Mouse (Mus musculus): ENCODE measurements around the gene Olfr287.

Gene Olfr287

GRCm38 (mm10) chr15:98220877-98221276 lies at the start of gene Olfr287, which contains the start of gene Gm44579:
Gene Olfr287, minus strand, starts transcription at chr15:98221056.
Gene Gm44579, minus strand, starts transcription at chr15:98220977.
- DNase-seq (ENCODE audit: low spot score) = no peak

GRCm38 (mm10) chr15:98257776-98258175 lies 36.9 kb upstream of the Olfr287 start:
- DNase-seq (ENCODE audit: low spot score) = no peak

DNA sequence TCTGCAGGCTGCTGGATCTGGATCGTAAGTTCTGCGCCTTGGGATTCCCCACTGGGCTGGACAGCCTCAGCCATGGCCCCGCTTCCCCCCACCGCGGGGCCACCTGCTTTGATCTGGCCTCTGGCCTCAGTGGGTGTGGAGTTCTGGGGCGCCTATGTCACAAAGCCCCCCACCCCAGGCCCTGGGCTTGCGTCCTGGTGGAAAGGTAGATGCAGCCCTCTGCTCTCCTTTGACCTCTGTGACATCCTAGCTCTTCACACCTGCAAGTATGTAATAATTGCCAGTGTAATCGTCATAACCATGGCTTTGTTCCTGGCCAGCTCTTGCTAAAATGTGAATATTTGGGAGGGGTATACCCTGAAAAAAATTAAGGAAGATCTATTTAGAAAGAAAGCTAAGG lies 36.3 kb upstream of the Olfr287 start, which contains the start of gene H1fnt:
Gene H1fnt (minus strand): TSS at position 101 of the 400 bp plus-strand sequence.
- no peak for DNase-seq (ENCODE audit: low spot score)

DNA sequence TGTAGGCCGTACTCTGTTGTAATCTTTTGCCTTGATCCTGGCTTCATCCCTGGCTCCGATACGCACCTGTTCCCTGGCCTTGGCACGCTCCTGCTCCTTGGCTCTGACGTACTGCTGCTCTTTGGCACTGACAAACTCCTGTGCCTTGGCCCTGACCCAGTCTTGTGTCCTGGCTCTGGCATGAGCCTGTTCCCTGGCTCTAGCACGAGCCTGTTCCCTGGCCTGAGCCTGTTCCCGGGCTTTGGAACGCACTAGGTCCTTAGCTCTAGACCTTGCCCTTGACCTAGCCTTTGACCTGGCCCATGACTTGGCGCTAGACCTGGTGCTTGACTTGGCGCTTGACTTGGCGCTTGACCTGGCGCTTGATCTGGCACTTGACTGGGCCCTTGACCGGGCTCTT lies 35.4 kb upstream of the Olfr287 start:
- no peak for DNase-seq (ENCODE audit: low spot score)

DNA sequence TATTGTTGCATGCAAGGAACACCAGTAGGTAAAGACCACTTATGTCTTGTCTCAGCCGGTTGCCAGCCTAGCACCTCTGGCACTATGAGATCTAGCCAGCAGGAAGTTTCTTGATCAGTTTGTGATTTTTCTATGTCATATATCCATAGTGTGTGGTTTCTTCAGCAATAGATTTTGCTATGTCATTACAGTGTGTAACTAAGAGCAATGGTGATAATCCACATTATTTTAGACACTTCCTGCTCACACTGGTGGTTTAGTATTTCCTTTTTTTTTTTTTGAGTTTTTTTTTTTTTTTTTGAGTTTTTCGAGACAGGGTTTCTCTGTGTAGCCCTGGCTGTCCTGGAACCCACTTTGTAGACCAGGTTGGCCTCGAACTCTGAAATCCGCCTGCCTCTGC lies 14.6 kb upstream of the Olfr287 start:
- no peak for DNase-seq (ENCODE audit: low spot score)

DNA sequence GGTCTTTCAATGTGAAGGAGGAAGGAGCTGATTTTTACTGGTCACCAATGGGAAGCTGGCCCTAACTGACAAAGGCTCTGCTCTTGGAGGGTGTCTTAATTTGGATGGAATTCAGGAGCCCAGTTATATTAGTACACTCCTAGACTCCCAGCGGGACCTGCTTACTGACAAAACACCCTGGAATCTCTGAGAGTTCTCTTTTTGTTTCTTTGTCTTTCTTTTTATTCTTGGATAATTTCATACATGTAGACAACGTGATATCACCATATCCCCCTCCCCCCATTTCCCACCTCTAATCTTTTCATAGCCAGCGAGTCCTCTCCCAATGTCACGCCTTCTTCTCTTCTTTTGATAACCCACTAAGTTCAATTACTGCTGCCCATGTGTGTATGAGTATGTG lies 13.5 kb upstream of the Olfr287 start, which contains the start of gene Olfr286:
Gene Olfr286 (minus strand): TSS at position 101 of the 400 bp plus-strand sequence.
- no peak for DNase-seq (ENCODE audit: low spot score)

DNA sequence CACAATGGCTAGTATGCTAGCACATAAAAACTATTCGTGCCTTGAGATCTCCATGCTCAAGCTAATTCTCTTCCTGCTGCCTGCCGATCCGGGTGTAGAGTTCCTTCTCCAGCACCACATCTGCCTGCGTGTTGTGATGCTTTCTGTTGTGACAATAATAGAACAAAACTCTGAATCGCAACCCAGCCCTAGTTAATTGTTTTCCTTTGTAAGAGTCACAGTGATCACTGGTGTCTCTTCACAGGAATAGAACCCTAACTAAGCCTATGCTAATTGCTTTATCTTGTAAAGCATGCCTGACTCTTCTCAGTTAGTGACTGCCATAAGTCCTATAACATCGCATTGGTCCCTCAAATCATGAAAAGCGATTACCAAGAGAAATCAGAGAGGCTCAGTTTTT lies 5.2 kb upstream of the Olfr287 start:
- DNase-seq (ENCODE audit: low spot score) = no peak

DNA sequence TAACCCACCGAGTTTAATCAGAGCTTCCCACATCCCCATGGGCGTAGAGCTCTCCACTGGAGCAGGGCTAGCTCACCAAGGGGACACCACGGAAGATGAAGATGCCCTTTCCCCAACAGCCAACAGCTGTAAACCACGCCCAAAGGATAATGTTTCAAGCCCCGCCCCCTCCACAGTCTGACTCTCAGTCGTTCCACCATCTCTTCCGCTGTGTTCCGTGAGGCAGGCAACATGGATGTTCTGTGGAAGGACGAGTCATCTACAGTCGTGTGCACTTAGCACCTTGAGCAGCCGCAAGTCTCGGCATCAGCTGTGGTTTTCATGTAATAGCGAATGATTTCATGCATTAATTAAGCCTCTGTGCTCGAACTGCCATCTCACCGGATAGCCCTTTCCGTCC lies 4.8 kb upstream of the Olfr287 start:
- DNase-seq (ENCODE audit: low spot score) = peak; percentile 22

DNA sequence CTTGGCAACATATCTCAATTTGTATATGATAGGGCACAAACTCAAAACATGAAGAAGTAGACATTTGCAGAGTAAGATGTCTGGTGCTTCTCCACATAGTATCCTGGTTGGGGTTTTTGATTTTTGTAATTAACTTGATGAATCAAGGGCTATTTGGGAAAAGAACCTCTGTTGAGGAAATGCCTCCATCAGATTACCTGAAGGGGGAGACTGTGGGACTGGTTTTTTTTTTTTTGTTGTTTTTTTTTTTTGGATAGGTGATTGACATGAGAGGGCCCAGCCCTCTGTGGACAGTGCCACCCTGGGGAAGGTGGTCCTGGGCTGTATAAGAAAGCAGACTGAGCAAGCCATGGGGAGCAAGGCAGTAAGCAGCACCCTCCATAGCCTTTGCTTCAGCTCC lies 1.5 kb upstream of the Olfr287 start:
- DNase-seq (ENCODE audit: low spot score) = no peak

DNA sequence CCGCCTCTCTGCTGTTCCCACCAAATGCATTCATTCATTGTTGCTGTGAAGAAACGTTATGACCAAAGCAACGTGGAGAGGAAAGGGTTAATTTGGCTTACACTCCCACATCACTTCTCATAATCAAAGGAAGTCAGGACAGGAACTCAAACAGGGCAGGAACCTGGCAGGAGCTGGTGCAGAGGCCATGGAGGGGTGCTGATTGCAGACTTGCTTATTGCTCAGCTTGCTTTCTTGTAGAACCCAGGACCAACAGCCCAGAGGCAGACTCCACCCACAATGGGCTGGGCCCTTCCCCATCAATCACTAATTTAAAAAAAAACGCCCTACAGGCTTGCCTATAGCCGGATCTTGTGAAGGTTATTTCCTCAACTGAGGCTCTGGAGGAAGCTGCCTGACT lies 6.7 kb downstream of the Olfr287 start:
- no peak for DNase-seq (ENCODE audit: low spot score)

DNA sequence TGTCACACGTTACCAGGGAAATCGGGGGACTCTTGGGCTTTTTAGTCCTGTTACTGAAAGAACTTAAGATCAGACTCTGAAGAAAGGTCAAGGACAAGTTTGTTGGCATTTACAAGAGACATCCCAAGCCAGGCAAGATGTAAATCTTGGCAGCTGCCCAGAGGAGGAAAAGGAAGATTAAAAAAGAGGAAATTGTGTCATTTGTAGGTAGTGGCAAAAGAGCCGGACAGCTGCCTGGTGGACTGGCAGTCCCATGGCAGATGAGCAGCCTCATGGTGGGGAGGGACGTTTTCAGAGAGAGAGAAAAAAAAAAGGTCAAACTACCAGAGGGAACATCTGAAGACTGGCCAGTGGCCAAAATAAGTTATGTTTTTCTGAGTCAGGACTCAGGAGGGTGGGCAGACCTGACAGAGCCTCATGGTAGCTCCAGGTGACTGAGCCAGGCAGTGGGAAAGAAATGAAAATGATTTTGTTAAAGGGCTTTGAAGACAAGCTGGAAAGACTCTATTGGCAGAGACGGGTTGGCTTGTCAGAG lies 7.5 kb downstream of the Olfr287 start:
- no peak for DNase-seq (ENCODE audit: low spot score)

DNA sequence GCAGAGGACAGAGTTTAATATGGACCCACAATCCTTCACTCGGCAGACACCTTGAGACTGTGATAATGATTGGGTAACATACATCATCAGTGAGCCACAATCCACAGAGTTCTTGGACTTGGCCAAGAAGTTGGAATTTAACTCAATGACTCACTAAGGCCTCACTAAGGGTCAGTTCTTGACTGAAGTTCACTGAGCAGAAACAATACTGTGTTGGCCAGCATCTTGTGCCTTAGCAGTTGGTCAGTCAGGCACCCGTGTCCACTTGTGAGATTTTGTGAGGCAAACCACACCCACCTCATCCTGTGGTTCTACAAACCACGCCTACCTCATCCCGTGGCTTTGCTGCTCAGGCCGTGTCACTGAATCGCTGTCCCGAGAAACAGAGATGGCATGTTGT lies 11.2 kb downstream of the Olfr287 start:
- no peak for DNase-seq (ENCODE audit: low spot score)

DNA sequence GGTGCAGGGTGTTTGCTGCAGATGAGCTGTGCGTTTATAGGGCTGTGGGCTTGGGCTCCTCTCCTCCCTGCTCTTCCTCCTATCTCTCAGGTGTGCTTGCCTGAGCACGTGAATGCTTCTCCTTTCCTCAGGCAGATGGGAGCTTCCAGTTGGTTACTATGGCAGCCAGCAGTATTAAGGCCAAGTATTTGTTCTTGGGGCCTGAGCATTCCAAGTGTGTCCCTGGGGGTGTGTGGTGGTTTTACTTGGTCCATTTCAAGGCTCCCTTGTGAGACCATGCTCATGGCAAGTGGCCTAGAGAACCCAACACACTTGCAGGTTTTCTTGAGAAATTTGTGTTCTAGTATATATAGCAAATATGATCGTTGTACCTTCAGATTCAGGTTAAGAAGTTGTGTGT lies 25.4 kb downstream of the Olfr287 start, which contains the start of gene Olfr288:
Gene Olfr288 (minus strand): TSS at position 101 of the 400 bp plus-strand sequence.
- DNase-seq (ENCODE audit: low spot score) = no peak

DNA sequence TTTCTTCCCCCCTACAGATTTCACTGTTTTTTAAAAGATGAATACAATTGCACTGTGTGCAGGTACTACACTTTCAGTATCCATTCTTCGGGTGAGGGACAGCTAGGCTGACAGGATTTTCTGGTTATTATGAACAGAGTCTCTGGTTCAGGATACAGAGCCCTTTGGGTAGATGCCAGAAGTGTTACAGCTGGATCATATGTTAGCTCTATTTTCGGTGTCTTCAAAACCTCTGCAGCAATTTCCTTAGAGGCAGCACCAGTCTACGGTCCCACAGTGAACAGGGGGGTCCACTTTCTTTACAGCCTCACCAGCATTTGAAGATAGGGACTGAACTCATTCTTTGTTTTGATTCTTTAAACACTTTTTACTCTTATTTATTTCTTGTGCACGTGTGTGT lies 36.4 kb downstream of the Olfr287 start:
- DNase-seq (ENCODE audit: low spot score) = no peak

- DNase-seq (ENCODE audit: low spot score) = no peak
These were observed 38.8 kb downstream of the Olfr287 start for GRCm38 (mm10) chr15:98181856-98182570.

- peak; percentile 96 for DNase-seq (ENCODE audit: low spot score)
These were observed 39.6 kb downstream of the Olfr287 start for GRCm38 (mm10) chr15:98181132-98181711.

DNA sequence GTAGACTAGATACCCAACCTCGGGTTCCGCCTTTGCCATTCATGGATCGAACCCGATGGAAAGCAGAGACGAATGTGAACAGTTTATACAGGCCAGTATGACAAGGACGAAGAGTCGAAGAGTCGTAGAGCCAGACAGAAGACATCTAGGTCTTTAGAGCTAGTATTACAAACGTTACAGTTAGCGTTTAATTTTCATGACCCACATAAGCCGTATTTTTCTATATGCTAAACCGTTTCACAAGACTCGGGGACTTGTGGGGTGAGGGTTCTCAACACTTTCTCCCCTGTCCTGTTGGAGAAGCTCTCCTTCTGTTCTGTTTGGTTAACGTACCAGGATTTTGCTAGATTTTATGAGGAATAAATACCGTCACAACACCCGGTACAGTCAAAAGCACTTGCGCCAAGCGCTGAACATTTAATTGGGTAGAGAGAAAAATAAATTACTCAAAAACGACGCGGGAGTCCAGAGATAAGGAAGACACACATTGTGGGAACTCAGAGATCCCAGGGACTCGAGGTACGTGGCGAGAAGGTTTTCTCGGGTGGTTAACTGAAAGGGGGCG lies 40.2 kb downstream of the Olfr287 start:
- no peak for DNase-seq (ENCODE audit: low spot score)

DNA sequence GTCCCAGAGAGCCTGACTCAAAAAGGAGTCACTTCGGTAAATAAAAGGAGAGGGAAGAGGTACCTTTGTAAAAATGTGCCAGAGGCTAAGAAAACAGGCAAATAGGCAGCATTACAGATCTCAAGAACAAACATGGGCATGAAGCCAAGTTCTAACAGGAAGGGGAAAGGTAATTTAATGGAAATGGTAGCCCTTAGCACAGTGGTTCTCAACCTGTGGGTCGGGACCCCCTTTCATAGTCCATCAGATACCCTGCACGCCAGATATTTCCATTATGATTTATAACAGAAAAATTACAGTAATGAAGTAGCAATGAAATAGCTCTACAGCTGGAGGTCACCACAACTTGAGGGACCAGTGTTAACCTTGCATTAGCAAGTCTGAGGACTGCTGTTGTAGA lies 43.5 kb downstream of the Olfr287 start:
- no peak for DNase-seq (ENCODE audit: low spot score)

DNA sequence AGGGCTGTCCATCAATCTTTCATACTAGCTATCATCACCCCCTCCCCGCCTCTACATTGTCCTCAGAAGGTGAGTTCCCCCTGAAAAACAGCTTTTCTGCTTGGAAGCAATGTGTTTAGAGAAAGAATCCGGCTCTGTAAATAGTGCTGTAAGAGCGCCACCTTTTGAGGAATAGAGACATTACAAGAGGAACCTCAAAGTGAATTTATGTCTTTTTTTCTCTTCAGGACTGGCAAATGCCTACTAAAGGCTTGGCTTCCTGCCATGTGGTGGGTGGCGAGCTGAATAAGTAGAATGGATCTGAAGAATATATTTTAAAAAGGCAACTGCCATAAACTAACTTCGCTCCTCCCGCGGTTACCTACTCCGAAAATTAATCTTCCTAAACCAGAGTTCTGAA lies 47.0 kb downstream of the Olfr287 start:
- peak; percentile 78 for DNase-seq (ENCODE audit: low spot score)

- no peak for DNase-seq (ENCODE audit: low spot score)
These were observed 48.7 kb downstream of the Olfr287 start for GRCm38 (mm10) chr15:98172113-98172512.

DNA sequence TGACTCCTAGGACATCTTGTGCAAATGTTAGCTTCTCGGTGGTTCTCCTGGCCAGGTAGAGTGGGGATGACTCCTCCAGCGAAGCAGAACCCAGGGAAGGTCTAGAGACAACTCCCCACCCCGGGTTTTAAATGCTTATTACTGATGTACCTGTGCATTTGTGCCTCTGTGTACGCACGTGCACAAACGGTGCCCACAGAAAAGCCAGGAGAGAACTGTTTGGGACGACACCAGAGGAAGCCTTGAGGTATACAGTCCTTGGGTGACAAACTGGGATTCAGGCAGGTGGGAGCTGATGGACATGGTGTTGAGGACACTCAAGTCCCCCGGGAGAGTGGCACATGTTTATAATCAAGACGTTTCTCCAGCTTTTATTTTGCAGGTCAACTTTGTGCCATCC lies 49.9 kb downstream of the Olfr287 start:
- DNase-seq (ENCODE audit: low spot score) = no peak

DNA sequence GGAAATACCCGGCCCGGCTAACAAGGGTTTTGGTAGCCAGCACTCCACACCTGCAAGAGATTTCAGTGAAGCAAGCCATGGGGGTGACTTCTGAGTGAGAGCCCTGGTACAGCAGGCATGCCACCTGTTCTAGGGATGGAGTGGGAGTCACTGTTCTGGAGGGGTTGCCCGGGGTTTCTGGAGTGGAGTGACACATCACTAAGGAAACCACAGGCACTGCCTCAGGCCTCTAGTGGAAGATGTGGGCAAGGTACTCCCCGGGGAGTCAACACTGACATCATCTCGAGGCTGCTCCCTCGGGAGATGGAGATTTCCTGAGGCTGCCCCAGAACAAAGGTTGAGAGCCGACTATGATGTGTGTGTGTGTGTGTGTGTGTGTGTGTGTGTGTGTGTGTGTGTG lies 50.5 kb downstream of the Olfr287 start:
- DNase-seq (ENCODE audit: low spot score) = no peak

GRCm38 (mm10) chr15:98168622-98169004 lies 52.2 kb downstream of the Olfr287 start:
- DNase-seq (ENCODE audit: low spot score) = no peak

Measured in embryo, embryonic 10 days (tissue).